Mouse (Mus musculus) thymus, adult 2 months (tissue): ENCODE data around the gene Nckap5. TPM values are rescaled to one million over a fixed set of nuclear protein-coding genes. Genes with fewer than 3 reads are reported as not detected.

Experiments used
- DNase-seq: peaks from one replicate; pipeline ENCODE4 v3.0.0; 2021
- H3K27ac ChIP-seq: fragments of 200-500 bp; 2 replicates; pipeline ENCODE4 v1.5.1; 2012; ENCODE audit warnings: low read length, control low read depth; ENCODE audit not compliant: control insufficient read depth, insufficient read depth
- H3K27me3 ChIP-seq: fragments of 200-500 bp; 2 replicates; pipeline ENCODE4 v1.6.1; 2012; ENCODE audit warnings: mild to moderate bottlenecking, low read length, moderate library complexity, mixed read lengths; ENCODE audit not compliant: control insufficient read depth, insufficient read depth
- H3K36me3 ChIP-seq: fragments of 200-500 bp; 2 replicates; pipeline ENCODE4 v1.6.1; 2012; ENCODE audit warnings: mild to moderate bottlenecking, low read length, moderate library complexity; ENCODE audit not compliant: control insufficient read depth, insufficient read depth
- H3K4me1 ChIP-seq: fragments of 200-500 bp; replicated peaks from 2 replicates; pipeline ENCODE4 v1.6.1; 2012; ENCODE audit warnings: low read length; ENCODE audit not compliant: control insufficient read depth, insufficient read depth
- H3K4me3 ChIP-seq: fragments of 200-500 bp; 2 replicates; pipeline ENCODE4 v1.5.1; 2012; ENCODE audit warnings: mild to moderate bottlenecking, low read length, control low read depth, moderate library complexity; ENCODE audit not compliant: control insufficient read depth, insufficient read depth
- CTCF ChIP-seq: fragments of 200-500 bp; IDR thresholded peaks from 2 replicates; pipeline ENCODE4 v1.5.1; 2012; ENCODE audit warnings: mild to moderate bottlenecking, control low read depth, low read length, moderate library complexity, borderline replicate concordance; ENCODE audit not compliant: control insufficient read depth, poor library complexity, insufficient read depth; ENCODE audit errors: extremely low read depth
- POLR2A ChIP-seq: fragments of 200-500 bp; IDR thresholded peaks from 2 replicates; pipeline ENCODE4 v1.6.1; 2012; ENCODE audit warnings: mild to moderate bottlenecking, low read length, control low read depth, moderate library complexity; ENCODE audit not compliant: control insufficient read depth, poor library complexity, insufficient read depth; ENCODE audit errors: extremely low read depth
- WGBS: fragments of 180-500 bp; shearing (Covaris S2); methylation state at CpG from one replicate; pipeline ENCODE4 v1.1.7; 2018; 5-methylcytosine and 5-hydroxymethylcytosine counted together
- polyA plus RNA-seq: library from polyadenylated mRNA; depleted of rRNA; stranded (reverse); fragments of >200 nt; gene quantifications from 2 replicates; pipeline ENCODE4 v1.2.3, GENCODE M21; 2012

Nckap5 gene
- polyA plus RNA-seq, 1 experiment, result 0.50 TPM

DNA sequence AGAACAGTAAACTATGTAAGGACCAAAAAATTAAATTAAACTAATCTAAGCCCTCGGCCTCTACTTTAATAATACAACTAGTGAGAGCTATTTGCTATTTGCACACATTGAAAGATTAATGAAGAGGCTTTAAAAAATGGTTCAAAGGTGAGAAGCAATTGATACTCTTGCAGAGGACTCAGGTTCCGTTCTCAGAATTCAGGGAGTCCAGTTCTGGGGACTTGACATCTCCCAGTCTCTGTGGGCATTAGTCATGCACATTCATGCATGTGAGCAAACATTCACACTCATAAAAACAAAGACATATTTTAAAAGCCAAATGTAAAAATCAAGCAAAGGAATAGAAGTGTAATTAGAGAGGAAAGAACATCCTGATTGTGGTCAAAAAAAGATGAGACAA, 257.5 kb downstream of the Nckap5 start:
- 93% methylated on average over 2 of the region's 2 CpGs for WGBS
- Histone ChIP-seq H3K36me3 (no peaks in the 10 kb centered on the region), H3K4me3 (no peak overlapping the region), H3K27ac (no peak overlapping the region), H3K4me1 (no peaks in the 10 kb centered on the region), H3K27me3 (no peaks in the 10 kb centered on the region)
- TF ChIP-seq POLR2A (no peak), CTCF (no peak)
- DNase-seq, result no peak

DNA sequence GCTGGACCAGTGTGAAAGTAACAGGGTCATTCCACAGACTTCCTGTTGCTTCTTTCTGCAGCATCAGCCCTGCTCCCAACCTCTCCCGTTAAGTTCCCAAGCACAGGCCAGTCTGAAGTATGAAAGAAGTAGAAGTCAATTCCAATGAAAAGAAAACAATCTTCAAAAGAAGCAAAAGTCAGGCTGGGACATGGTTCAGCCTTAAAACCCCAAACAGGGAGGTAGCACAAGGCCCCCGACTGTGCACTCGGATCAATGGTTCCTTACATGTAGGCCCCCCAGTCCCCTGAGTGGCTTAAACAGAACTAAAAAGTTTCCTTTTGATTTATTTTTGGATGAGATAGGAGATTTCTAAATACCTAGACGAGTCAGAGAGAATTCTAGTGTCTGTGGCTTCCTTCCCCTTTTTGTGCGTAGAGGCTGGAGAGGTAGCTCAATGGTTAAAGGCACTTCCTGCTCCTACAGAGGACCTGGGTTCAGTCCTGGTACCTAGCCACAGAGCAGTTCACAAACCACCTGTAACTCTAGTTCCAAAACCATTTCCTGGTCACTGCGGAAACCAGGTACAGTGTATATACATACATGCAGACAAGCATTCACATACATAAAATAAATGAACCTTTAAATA, 260.9 kb downstream of the Nckap5 start:
- Histone ChIP-seq H3K27ac (no peak overlapping the region), H3K27me3 (no peaks in the 10 kb centered on the region), H3K4me1 (no peaks in the 10 kb centered on the region), H3K4me3 (no peak overlapping the region), H3K36me3 (no peaks in the 10 kb centered on the region)
- TF ChIP-seq POLR2A (no peak), CTCF (no peak)
- 25% methylated on average over 6 of the region's 6 CpGs for WGBS
- no peak for DNase-seq

DNA sequence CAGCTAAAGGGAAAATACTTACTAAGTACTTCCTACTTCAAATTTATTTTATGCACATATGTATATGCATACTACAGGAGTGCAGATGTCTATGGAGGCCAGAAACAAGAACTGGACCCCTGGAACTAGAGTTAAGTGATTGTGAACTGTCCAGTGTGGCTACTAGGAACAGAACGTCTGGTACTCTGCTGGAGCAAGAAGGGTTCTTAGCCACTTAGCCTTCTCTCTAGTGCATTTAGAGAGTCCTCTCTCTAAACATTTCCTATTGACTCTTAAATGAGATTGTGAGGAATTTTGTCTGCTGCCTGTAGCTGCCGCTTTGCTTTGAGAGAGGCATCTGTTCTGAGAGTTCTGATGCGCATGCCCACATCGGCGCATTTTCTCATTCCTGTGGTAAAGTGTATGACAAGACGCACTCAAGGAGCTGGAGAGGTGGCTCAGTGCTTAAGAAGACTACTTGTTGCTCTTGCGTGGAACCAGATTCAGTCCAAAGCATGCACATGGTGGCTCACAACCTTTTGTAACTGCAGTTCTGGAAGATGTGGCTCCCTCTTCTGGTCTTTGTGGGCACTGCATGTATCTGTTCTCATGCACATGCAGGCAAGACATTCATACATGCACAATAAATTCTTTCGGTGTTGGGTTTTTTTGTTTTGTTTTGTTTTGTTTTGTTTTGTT, 261.9 kb downstream of the Nckap5 start:
- H3K4me1 ChIP-seq, result no peaks in the 10 kb centered on the region
- no peak overlapping the region for H3K27ac ChIP-seq
- DNase-seq, result peak; percentile 30
- H3K36me3 ChIP-seq, result no peaks in the 10 kb centered on the region
- no peak for TF ChIP-seq CTCF
- no peak for TF ChIP-seq POLR2A
- H3K4me3 ChIP-seq, result no peak overlapping the region
- WGBS, result 97% methylated on average over 8 of the region's 8 CpGs
- H3K27me3 ChIP-seq, result no peaks in the 10 kb centered on the region

DNA sequence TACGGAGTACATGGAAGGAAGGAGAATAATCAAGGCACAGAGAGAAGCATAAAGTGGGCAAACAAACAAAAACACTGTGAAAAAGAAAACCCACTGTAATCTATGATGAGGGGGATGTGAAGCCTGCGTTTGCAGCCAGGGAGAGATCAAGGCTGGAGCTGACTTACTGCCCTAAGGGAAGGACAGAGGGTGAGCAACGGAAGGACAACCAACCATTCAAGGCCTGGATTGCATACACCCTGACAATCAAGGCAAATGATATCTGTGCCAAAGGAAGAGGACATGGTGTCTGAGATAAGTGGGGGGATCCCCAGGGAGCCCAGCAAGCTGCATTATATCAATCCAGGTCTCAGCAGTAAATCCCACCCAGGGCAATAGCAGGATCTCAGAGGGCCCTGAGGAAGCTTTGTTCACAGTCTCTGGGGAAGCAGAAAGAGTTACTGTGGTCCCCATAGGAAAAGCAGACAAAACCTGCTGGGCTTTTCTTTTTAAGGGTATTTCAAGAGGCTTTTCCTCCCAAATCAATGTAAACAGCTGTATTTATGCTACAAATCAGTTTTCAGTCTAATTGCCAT, 265.4 kb downstream of the Nckap5 start:
- no peak overlapping the region for H3K27ac ChIP-seq

DNA sequence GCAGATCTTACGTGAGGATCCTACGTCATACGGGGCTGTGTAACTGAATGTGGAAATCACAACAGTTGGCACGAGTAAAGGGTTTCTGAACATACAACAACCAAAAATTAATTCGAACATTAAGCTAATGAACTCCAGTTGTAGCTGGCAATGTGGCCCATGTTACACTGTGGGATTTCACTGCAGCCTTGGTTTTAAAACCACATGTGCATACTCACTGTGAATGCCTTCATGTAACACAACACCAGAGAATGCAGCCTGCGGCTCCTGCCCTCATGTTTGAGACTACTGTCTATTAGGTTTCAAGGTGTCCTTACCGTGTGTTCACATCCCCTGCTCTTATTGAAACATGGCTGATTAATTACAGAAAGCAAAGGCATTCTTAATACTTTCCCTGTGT, 269.7 kb downstream of the Nckap5 start:
- Histone ChIP-seq H3K36me3 (no peaks in the 10 kb centered on the region), H3K4me1 (no peaks in the 10 kb centered on the region), H3K27ac (no peak overlapping the region), H3K4me3 (no peak overlapping the region), H3K27me3 (no peaks in the 10 kb centered on the region)
- TF ChIP-seq CTCF, result no peak
- TF ChIP-seq POLR2A, result no peak
- 93% methylated on average over 7 of the region's 7 CpGs for WGBS
- no peak for DNase-seq

More for the DNA sequence above, 265.4 kb downstream of the Nckap5 start:
- H3K4me3 ChIP-seq, result no peak overlapping the region
- TF ChIP-seq CTCF, result no peak
- TF ChIP-seq POLR2A, result no peak
- WGBS, result 88% methylated on average over 3 of the region's 3 CpGs
- no peaks in the 10 kb centered on the region for H3K4me1 ChIP-seq
- no peaks in the 10 kb centered on the region for H3K36me3 ChIP-seq
- DNase-seq, result no peak
- no peaks in the 10 kb centered on the region for H3K27me3 ChIP-seq

DNA sequence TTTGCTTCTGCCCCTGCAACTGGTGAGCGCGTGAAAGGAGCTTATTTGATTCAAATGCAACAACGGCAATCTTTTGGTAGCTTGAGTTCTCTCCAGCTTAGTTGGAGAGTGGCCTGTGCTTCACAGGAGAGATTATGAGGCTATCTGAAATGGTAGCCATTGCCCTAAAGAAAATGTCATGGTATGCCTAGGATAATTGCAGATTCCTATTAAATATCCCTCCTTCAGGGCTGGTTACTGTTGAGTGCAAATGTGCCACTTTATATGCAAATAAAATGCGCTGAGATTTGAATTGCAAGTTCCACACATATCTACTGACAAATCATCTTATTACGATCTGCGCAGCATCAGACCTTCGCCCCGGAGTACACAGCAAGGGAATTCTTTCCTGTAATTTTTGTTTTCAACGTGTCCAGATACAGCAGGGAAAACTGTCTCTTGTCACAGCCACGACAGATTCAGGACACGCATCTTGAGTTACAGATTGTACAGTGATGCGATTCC, 272.8 kb downstream of the Nckap5 start:
- Histone ChIP-seq H3K4me1 (no peaks in the 10 kb centered on the region), H3K27ac (no peak overlapping the region), H3K4me3 (no peak overlapping the region), H3K36me3 (no peaks in the 10 kb centered on the region), H3K27me3 (no peaks in the 10 kb centered on the region)
- DNase-seq, result no peak
- WGBS, result 92% methylated on average over 12 of the region's 12 CpGs
- no peak for TF ChIP-seq CTCF
- no peak for TF ChIP-seq POLR2A
